Mouse (Mus musculus) hematopoietic stem cell, adult 5-6 weeks (primary cell): ENCODE measurements around the gene Slc35c2. TPM values are rescaled to one million over a fixed set of nuclear protein-coding genes. Genes with fewer than 3 reads are reported as not detected.

Experiments
- ATAC-seq, 2 experiments: fragments of 125-278 bp in 1 of 2; replicated peaks in 1 of 2; 2 replicates each; pipeline ENCODE4 v1.8.0; 2016 to 2017; ENCODE audit warnings: inconsistent platforms in 2 of 2, mild to moderate bottlenecking in 2 of 2, moderate number of reproducible peaks in 2 of 2, low read depth in 1 of 2, moderate TSS enrichment in 1 of 2; ENCODE audit not compliant: low FRiP score in 2 of 2, poor library complexity in 2 of 2, severe bottlenecking in 2 of 2, insufficient read depth in 1 of 2, low TSS enrichment in 1 of 2
- total RNA-seq: library from RNA; stranded (forward); fragments of 172-1452, 232-1000 nt; gene quantifications from 2 replicates; pipeline ENCODE4 v1.2.3, GENCODE M21; 2017

The Slc35c2 gene
- total RNA-seq, 1 experiment from 2014 or later = 57.6 TPM

- ATAC-seq = peak; percentile 20 to 26; a peak in 1 of 4 replicates
Measured at GRCm38 (mm10) chr2:165316837-165317473, 29.3 kb upstream of the Slc35c2 start.

- no peak for ATAC-seq
Measured at GRCm38 (mm10) chr2:165316204-165316603, 28.5 kb upstream of the Slc35c2 start.

GRCm38 (mm10) chr2:165314197-165314596, 26.5 kb upstream of the Slc35c2 start:
- no peak for ATAC-seq

GRCm38 (mm10) chr2:165312381-165312780, 24.7 kb upstream of the Slc35c2 start:
- no peak for ATAC-seq

GRCm38 (mm10) chr2:165311577-165311976, 23.9 kb upstream of the Slc35c2 start:
- no peak for ATAC-seq

GRCm38 (mm10) chr2:165310818-165311425, 23.3 kb upstream of the Slc35c2 start:
- ATAC-seq = no peak

- ATAC-seq = no peak
Measured at GRCm38 (mm10) chr2:165307801-165308200, 20.1 kb upstream of the Slc35c2 start.

GRCm38 (mm10) chr2:165305438-165305837, 17.8 kb upstream of the Slc35c2 start:
- ATAC-seq = no peak

- no peak for ATAC-seq
Measured at GRCm38 (mm10) chr2:165304819-165305218, 17.1 kb upstream of the Slc35c2 start.

GRCm38 (mm10) chr2:165303354-165304012, 15.8 kb upstream of the Slc35c2 start:
- no peak for ATAC-seq

- no peak for ATAC-seq
Measured at GRCm38 (mm10) chr2:165301409-165301808, 13.7 kb upstream of the Slc35c2 start.

- no peak for ATAC-seq
Measured at GRCm38 (mm10) chr2:165300885-165301284, 13.2 kb upstream of the Slc35c2 start.

- no peak for ATAC-seq
Measured at GRCm38 (mm10) chr2:165300424-165300823, 12.8 kb upstream of the Slc35c2 start.

- ATAC-seq = no peak
Measured at GRCm38 (mm10) chr2:165297429-165297828, 9.8 kb upstream of the Slc35c2 start.

GRCm38 (mm10) chr2:165296571-165296970, 8.9 kb upstream of the Slc35c2 start:
- no peak for ATAC-seq

GRCm38 (mm10) chr2:165288315-165289031, 804 bp upstream of the Slc35c2 start:
- ATAC-seq = no peak

GRCm38 (mm10) chr2:165286361-165287201, 1.1 kb downstream of the Slc35c2 start:
- peak; percentile 57 to 59 for ATAC-seq
